Mouse (Mus musculus) spleen, adult 2 months (tissue): ENCODE measurements around the gene Pinlyp.

Experiments
- CTCF ChIP-seq: fragments of 200-500 bp; IDR thresholded peaks from 2 replicates; pipeline ENCODE4 v1.5.1; 2011; ENCODE audit warnings: mild to moderate bottlenecking, inconsistent platforms; ENCODE audit not compliant: insufficient read depth, insufficient read length, insufficient replicate concordance; ENCODE audit errors: extremely low read depth
- POLR2A ChIP-seq: fragments of 200-500 bp; IDR thresholded peaks from 2 replicates; pipeline ENCODE4 v1.6.1; 2011; ENCODE audit warnings: low read depth, low read length, inconsistent platforms

DNA sequence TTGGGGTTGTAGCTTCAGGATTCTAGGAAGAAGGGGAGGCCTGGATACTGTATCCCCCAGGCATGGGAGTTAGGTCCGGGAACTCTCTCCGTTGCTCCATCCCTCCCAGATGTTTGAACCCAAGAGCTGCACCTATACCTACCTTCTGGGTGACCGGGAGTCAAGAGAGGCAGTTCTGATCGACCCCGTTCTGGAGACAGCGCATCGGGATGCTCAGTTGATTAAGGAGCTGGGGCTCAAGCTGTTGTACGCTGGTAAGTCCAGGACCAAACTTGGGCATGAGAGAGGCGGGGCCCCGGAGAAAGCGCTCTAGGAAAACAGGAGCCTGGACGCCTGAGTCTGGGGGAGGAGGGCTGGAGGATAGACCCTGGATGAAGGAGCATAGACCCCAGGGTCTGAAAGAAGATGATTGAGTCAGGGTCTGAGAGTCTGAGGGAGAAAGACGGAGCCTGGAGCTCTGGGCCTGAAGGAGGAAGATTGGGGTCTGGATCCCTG lies 48.4 kb upstream of the Pinlyp start:
- TF ChIP-seq CTCF, result no peak
- no peak for TF ChIP-seq POLR2A
